ENCODE assay signal across 14 mouse cellular contexts in genomic region chr12:24460406-24460805, GRCm38 (mm10).
"Had no signal": no experiment of that assay in that cellular context is flagged by ENCODE, and none has a peak within 500 bp of the region (broad histone marks: within the 10 kb centered on the region; RNA-seq: fewer than 3 reads in every experiment).

No protein-coding gene starts in this region.

- DNase-seq: layer of hippocampus, adult 9-11 months; layer of hippocampus, postnatal 36 days; liver; liver, embryonic 13.5 days; liver, postnatal 0 days; lung, postnatal 14 days had no signal

- H3K4me2 ChIP-seq: limb, embryonic 12.5 days; liver, embryonic 13.5 days; lung, embryonic 15.5 days; midbrain, embryonic 11.5 days; midbrain, embryonic 15.5 days; neural tube, embryonic 12.5 days had no signal

- H3K9me3 ChIP-seq: limb, embryonic 12.5 days; liver, embryonic 13.5 days; lung, embryonic 15.5 days; megakaryocyte, embryonic 14.5 days; midbrain, embryonic 15.5 days; neural tube, embryonic 12.5 days had no signal

- H3K9ac ChIP-seq: limb, embryonic 12.5 days; liver, embryonic 13.5 days; liver, postnatal 0 days; lung, embryonic 15.5 days; midbrain, embryonic 15.5 days; neural tube, embryonic 12.5 days had no signal

- ATAC-seq: liver, postnatal 0 days; midbrain, embryonic 15.5 days had no signal

- H3K36me3 ChIP-seq: limb, embryonic 12.5 days; liver, embryonic 13.5 days; lung, embryonic 15.5 days; midbrain, embryonic 15.5 days; neural tube, embryonic 12.5 days had no signal

- H3K27ac ChIP-seq: limb, embryonic 12.5 days; liver, embryonic 13.5 days; lung, embryonic 15.5 days; macrophage; midbrain, embryonic 15.5 days; neural tube, embryonic 12.5 days; stomach, postnatal 0 days had no signal

- H3K4me1 ChIP-seq: limb, embryonic 12.5 days; liver, embryonic 13.5 days; lung, embryonic 15.5 days; megakaryocyte, embryonic 14.5 days; midbrain, embryonic 15.5 days; neural tube, embryonic 12.5 days had no signal

- H3K4me3 ChIP-seq: limb, embryonic 12.5 days; liver, embryonic 13.5 days; lung, embryonic 15.5 days; megakaryocyte, embryonic 14.5 days; midbrain, embryonic 15.5 days; neural tube, embryonic 12.5 days had no signal

- H3K27me3 ChIP-seq: limb, embryonic 12.5 days; liver, embryonic 13.5 days; lung, embryonic 15.5 days; midbrain, embryonic 15.5 days; neural tube, embryonic 12.5 days had no signal
